Mouse (Mus musculus) liver, adult 2 months (tissue): ENCODE data around the gene Lgals2.

Experiments used
- CTCF ChIP-seq: fragments of 200-500 bp; IDR thresholded peaks from 2 replicates; pipeline ENCODE4 v1.5.1; 2011; ENCODE audit warnings: low read depth, low read length, control low read depth
- POLR2A ChIP-seq: fragments of 200-500 bp; IDR thresholded peaks from 2 replicates; pipeline ENCODE4 v1.6.1; 2011; ENCODE audit warnings: low read length, control low read depth; ENCODE audit not compliant: insufficient read depth; ENCODE audit errors: extremely low read depth

- no peak for TF ChIP-seq CTCF
- TF ChIP-seq POLR2A, result no peak
These were observed 10.0 kb downstream of the Lgals2 start for GRCm38 (mm10) chr15:78845321-78845720.
